Mouse (Mus musculus) heart, embryonic 11.5 days (tissue): ENCODE data around the gene 1110051M20Rik. TPM values are rescaled to one million over a fixed set of nuclear protein-coding genes. Genes with fewer than 3 reads are reported as not detected.

Experiments used
- ATAC-seq: fragments of 200-750 bp; cut with Nextera tagmentation; replicated peaks from 2 replicates; pipeline ENCODE4 v1.8.0; 2017; ENCODE audit warnings: moderate library complexity; ENCODE audit not compliant: insufficient number of reproducible peaks, low FRiP score, low TSS enrichment
- H3K27ac ChIP-seq: fragments of 300-500 bp; sonication (generic); 2 replicates; pipeline ENCODE4 v1.5.1; 2014; ENCODE audit warnings: mild to moderate bottlenecking, low read depth, low read length
- H3K27me3 ChIP-seq: fragments of 300-500 bp; sonication (generic); 2 replicates; pipeline ENCODE4 v1.6.1; 2014; ENCODE audit warnings: mild to moderate bottlenecking, low read length, mixed read lengths; ENCODE audit not compliant: control insufficient read depth, insufficient read depth
- H3K36me3 ChIP-seq: fragments of 300-500 bp; sonication (generic); 2 replicates; pipeline ENCODE4 v1.6.1; 2014; ENCODE audit warnings: mild to moderate bottlenecking, low read length, moderate library complexity, mixed read lengths; ENCODE audit not compliant: control insufficient read depth, insufficient read depth
- H3K4me1 ChIP-seq: fragments of 300-500 bp; sonication (generic); 2 replicates; pipeline ENCODE4 v1.6.1; 2014; ENCODE audit warnings: low read length; ENCODE audit not compliant: control insufficient read depth, insufficient read depth
- H3K4me2 ChIP-seq: fragments of 300-500 bp; sonication (generic); 2 replicates; pipeline ENCODE4 v1.6.1; 2014; ENCODE audit warnings: mild to moderate bottlenecking, moderate library complexity
- H3K4me3 ChIP-seq: fragments of 300-500 bp; sonication (generic); 2 replicates; pipeline ENCODE4 v1.5.1; 2014; ENCODE audit warnings: low read depth, low read length
- H3K9ac ChIP-seq: fragments of 300-500 bp; sonication (generic); 2 replicates; pipeline ENCODE4 v1.6.1; 2014; ENCODE audit warnings: mild to moderate bottlenecking, low read depth, low read length, moderate library complexity
- H3K9me3 ChIP-seq: fragments of 300-500 bp; sonication (generic); replicated peaks from 2 replicates; pipeline ENCODE4 v1.6.1; 2016; ENCODE audit warnings: low read length; ENCODE audit not compliant: control insufficient read depth
- WGBS: fragments of 180-500 bp; shearing (Covaris S2); extraction: QIAGEN DNeasy Blood & Tissue Kit; methylation state at CpG from one replicate; pipeline ENCODE4 v1.1.7; 2014; ENCODE audit not compliant: insufficient replicate concordance; 5-methylcytosine and 5-hydroxymethylcytosine counted together
- polyA plus RNA-seq: library from polyadenylated mRNA; unstranded; fragments of >200 nt; fragmentation: Nextera tagmentation; extraction: Ambion mirVana; gene quantifications from 2 replicates; pipeline ENCODE4 v1.2.1, GENCODE M21; 2014

Gene 1110051M20Rik
- polyA plus RNA-seq, 1 experiment from 2014 or later = 43.9 TPM

GRCm38 (mm10) chr2:91268042-91268441 is 176.5 kb downstream of the 1110051M20Rik start:
- no peaks in the 10 kb centered on the region for H3K27me3 ChIP-seq
- no peak overlapping the region for H3K4me2 ChIP-seq
- peaks cover 34% of the 10 kb centered on the region for H3K36me3 ChIP-seq
- no peak overlapping the region for H3K9ac ChIP-seq
- no peak for ATAC-seq
- H3K27ac ChIP-seq = no peak overlapping the region
- peaks cover 13% of the 10 kb centered on the region for H3K4me1 ChIP-seq
- no peaks in the 10 kb centered on the region for H3K9me3 ChIP-seq
- H3K4me3 ChIP-seq = no peak overlapping the region
- 88% methylated on average over 3 of the region's 3 CpGs for WGBS

- Histone ChIP-seq H3K36me3 (peaks cover 33% of the 10 kb centered on the region), H3K9ac (peak within 1 kb of the TSS; percentile 96), H3K4me3 (peak within 1 kb of the TSS; percentile 87), H3K4me1 (peaks cover 13% of the 10 kb centered on the region), H3K4me2 (peak within 1 kb of the TSS; percentile 92), H3K27me3 (no peaks in the 10 kb centered on the region), H3K27ac (peak within 1 kb of the TSS; percentile 94), H3K9me3 (no peaks in the 10 kb centered on the region)
- 2% methylated on average over 72 of the region's 72 CpGs for WGBS
- peak; percentile 98 for ATAC-seq
Observed at GRCm38 (mm10) chr2:91264711-91265681, 179.5 kb downstream of the 1110051M20Rik start, which contains the start of gene Arfgap2. TSS of gene Arfgap2 (plus strand) at chr2:91264974.

GRCm38 (mm10) chr2:91263692-91264660 is 180.5 kb downstream of the 1110051M20Rik start:
- Histone ChIP-seq H3K4me2 (peak overlapping the region; percentile 70), H3K27me3 (no peaks in the 10 kb centered on the region), H3K4me3 (peak overlapping the region; percentile 87), H3K9ac (peak overlapping the region; percentile 96), H3K4me1 (peaks cover 17% of the 10 kb centered on the region), H3K9me3 (no peaks in the 10 kb centered on the region), H3K36me3 (peaks cover 24% of the 10 kb centered on the region), H3K27ac (peak overlapping the region; percentile 94)
- no peak for ATAC-seq
- WGBS = 86% methylated on average over 17 of the region's 17 CpGs

GRCm38 (mm10) chr2:91259493-91259892 is 185.0 kb downstream of the 1110051M20Rik start:
- WGBS = 63% methylated on average over 1 of the region's 1 CpGs
- no peak for ATAC-seq

GRCm38 (mm10) chr2:91258830-91259229 is 185.7 kb downstream of the 1110051M20Rik start:
- Histone ChIP-seq H3K27ac (no peak overlapping the region), H3K4me3 (no peak overlapping the region), H3K9me3 (no peaks in the 10 kb centered on the region), H3K36me3 (peaks cover 9% of the 10 kb centered on the region), H3K4me1 (peaks cover 25% of the 10 kb centered on the region), H3K27me3 (peaks cover 22% of the 10 kb centered on the region), H3K9ac (no peak overlapping the region), H3K4me2 (no peak overlapping the region)
- no peak for ATAC-seq
- WGBS = 37% methylated on average over 1 of the region's 1 CpGs

More at GRCm38 (mm10) chr2:91259493-91259892, 185.0 kb downstream of the 1110051M20Rik start:
- H3K4me3 ChIP-seq = no peak overlapping the region
- H3K4me1 ChIP-seq = peaks cover 30% of the 10 kb centered on the region
- no peak overlapping the region for H3K4me2 ChIP-seq
- 0 out of 2 replicates have a peak overlapping the region, but pooled peaks have one; percentile 6 for H3K27ac ChIP-seq
- no peaks in the 10 kb centered on the region for H3K9me3 ChIP-seq
- peaks cover 18% of the 10 kb centered on the region for H3K27me3 ChIP-seq
- H3K36me3 ChIP-seq = peaks cover 9% of the 10 kb centered on the region
- no peak overlapping the region for H3K9ac ChIP-seq

- no peak overlapping the region for H3K27ac ChIP-seq
- peak overlapping the region; percentile 60; the same call in 1 of the 2 replicates for H3K4me3 ChIP-seq
- H3K4me2 ChIP-seq = peak overlapping the region; percentile 96
- H3K27me3 ChIP-seq = peaks cover 27% of the 10 kb centered on the region
- H3K9me3 ChIP-seq = no peaks in the 10 kb centered on the region
- H3K9ac ChIP-seq = peak overlapping the region; percentile 63
- peaks cover 9% of the 10 kb centered on the region for H3K36me3 ChIP-seq
- peaks cover 25% of the 10 kb centered on the region for H3K4me1 ChIP-seq
- ATAC-seq = no peak
- WGBS = 79% methylated on average over 5 of the region's 5 CpGs
Observed at GRCm38 (mm10) chr2:91258054-91258453, 186.4 kb downstream of the 1110051M20Rik start.

GRCm38 (mm10) chr2:91257126-91257980 is 187.2 kb downstream of the 1110051M20Rik start:
- 3% methylated on average over 22 of the region's 22 CpGs for WGBS
- Histone ChIP-seq H3K9me3 (no peaks in the 10 kb centered on the region), H3K4me3 (peak overlapping the region; percentile 60), H3K4me1 (peaks cover 29% of the 10 kb centered on the region), H3K4me2 (peak overlapping the region; percentile 96), H3K27me3 (peaks cover 27% of the 10 kb centered on the region), H3K36me3 (peaks cover 9% of the 10 kb centered on the region), H3K9ac (peak overlapping the region; percentile 63), H3K27ac (peak overlapping the region; percentile 46; the same call in 1 of the 2 replicates)
- peak; percentile 29 for ATAC-seq
